Mouse (Mus musculus) gastrocnemius, adult 2 months (tissue): ENCODE measurements around the gene Ubl5. TPM values are rescaled to one million over a fixed set of nuclear protein-coding genes. Genes with fewer than 3 reads are reported as not detected.

Experiments used
- DNase-seq: peaks from one replicate; pipeline ENCODE4 v3.0.0; 2022
- H3K27ac ChIP-seq: fragments of 200-600 bp; 2 replicates; pipeline ENCODE4 v1.8.1; 2022; ENCODE audit warnings: mild to moderate bottlenecking
- H3K4me3 ChIP-seq: fragments of 200-600 bp; 2 replicates; pipeline ENCODE4 v1.8.1; 2022; ENCODE audit warnings: mild to moderate bottlenecking, moderate library complexity
- CTCF ChIP-seq: fragments of 200-600 bp; IDR thresholded peaks from 2 replicates; pipeline ENCODE4 v1.8.1; 2022; ENCODE audit warnings: antibody characterized with exemption, mild to moderate bottlenecking, moderate library complexity
- intact Hi-C: fragments of 180-260 bp; cut with DNase I; formaldehyde crosslinking; loops from one replicate; pipeline ENCODE4 v1.15.1; 2025
- total RNA-seq, 2 experiments: library from RNA; stranded (reverse); gene quantifications; 2 replicates each; pipeline ENCODE4 v1.2.3; 2021

Ubl5 gene
- total RNA-seq, 2 experiments from 2014 or later: 188 to 210 TPM

GRCm38 (mm10) chr9:20639486-20639885, 3.2 kb upstream of the Ubl5 start:
- H3K4me3 ChIP-seq: no peak overlapping the region
- no peak overlapping the region for H3K27ac ChIP-seq
- no peak for TF ChIP-seq CTCF
- no peak for DNase-seq
- intact Hi-C loops: no loop called here

DNA sequence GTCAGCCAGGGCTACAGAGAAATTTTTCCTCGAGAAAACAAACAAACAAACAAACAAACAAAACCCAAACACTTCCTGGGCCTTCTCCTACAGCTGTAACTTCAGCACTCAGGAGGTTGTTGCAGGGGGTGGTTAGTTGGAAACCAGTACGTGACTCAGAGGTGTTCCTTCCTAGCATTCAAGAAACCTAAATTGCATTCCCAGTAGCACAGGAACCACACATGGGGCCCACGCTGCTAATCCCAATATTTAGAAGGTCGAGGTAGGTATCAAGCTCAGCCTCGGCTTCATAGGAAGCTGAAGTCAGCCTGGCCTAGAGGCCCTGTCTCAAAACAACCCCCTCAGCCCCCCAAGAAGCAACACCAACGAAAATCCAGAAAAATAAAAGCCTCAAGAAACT, 1.2 kb upstream of the Ubl5 start:
- intact Hi-C loops: loop anchor here (10.0 kb wide), 3 partner anchors 57 to 257 kb away; partner anchors contain the start of genes Zfp26, Zfp560 and Zfp846
- Histone ChIP-seq H3K27ac (peak overlapping the region; percentile 94), H3K4me3 (peak overlapping the region; percentile 90)
- no peak for TF ChIP-seq CTCF
- DNase-seq: no peak

DNA sequence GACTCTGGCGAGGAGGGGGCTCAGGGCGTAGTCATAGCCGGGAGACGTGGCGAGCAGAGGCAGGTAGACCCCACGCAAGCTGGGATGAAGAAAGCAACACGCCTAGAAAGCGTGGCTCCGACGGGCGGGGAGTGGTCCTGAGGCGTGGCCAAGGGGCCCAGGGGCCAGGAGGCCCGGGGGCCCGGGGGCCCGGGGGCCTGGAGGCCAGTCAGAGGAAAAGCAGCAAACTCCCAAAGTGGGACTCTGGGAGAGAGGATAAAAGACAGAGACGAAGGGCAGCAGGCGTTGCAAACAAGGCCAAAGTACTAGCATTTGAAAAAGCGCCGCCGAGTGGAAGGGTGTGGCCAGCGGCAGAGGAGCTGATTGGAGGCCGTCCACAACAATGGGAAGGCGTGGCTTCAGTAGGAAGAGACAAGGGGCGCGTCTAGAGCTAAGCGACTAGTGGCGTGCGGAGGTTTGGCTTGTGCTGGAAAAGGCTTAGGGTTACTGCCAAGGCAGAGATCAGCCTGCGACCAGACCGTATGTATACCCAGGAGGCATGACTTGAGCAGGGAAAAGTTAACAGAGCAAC, 303 bp downstream of the Ubl5 start:
- peak; percentile 79 for DNase-seq
- intact Hi-C loops: loop anchor here (2.0 to 10.0 kb wide), 4 partner anchors 36 to 258 kb away; partner anchors contain the start of genes Zfp26, Zfp560 and Zfp846
- no peak for TF ChIP-seq CTCF
- Histone ChIP-seq H3K27ac (peak overlapping the region; percentile 94), H3K4me3 (peak overlapping the region; percentile 90)

- no peak for DNase-seq
Measured at GRCm38 (mm10) chr9:20643781-20644180, 1.1 kb downstream of the Ubl5 start.

GRCm38 (mm10) chr9:20644360-20645081, 1.8 kb downstream of the Ubl5 start, which contains the start of gene Fbxl12:
TSS of gene Fbxl12 (minus strand) at chr9:20644767.
- intact Hi-C loops: loop anchor here (10.0 kb wide), 3 partner anchors 60 to 260 kb away; partner anchors contain the start of genes Zfp26, Zfp560 and Zfp846

More at GRCm38 (mm10) chr9:20643781-20644180, 1.1 kb downstream of the Ubl5 start:
- TF ChIP-seq CTCF: no peak
- Histone ChIP-seq H3K4me3 (peak overlapping the region; percentile 90), H3K27ac (peak overlapping the region; percentile 94)
- intact Hi-C loops: loop anchor here (2.0 to 10.0 kb wide), 4 partner anchors 37 to 259 kb away; partner anchors contain the start of genes Zfp26, Zfp560 and Zfp846

GRCm38 (mm10) chr9:20645121-20645520, 2.4 kb downstream of the Ubl5 start:
- no peak for DNase-seq
- H3K4me3 ChIP-seq: peak overlapping the region; percentile 90
- no peak for TF ChIP-seq CTCF
- peak overlapping the region; percentile 94 for H3K27ac ChIP-seq
- intact Hi-C loops: loop anchor here (10.0 kb wide), 3 partner anchors 60 to 260 kb away; partner anchors contain the start of genes Zfp26, Zfp560 and Zfp846

More at GRCm38 (mm10) chr9:20644360-20645081, 1.8 kb downstream of the Ubl5 start, which contains the start of gene Fbxl12:
- DNase-seq: peak; percentile 78
- Histone ChIP-seq H3K27ac (peak within 1 kb of the TSS; percentile 94), H3K4me3 (peak within 1 kb of the TSS; percentile 90)
- no peak for TF ChIP-seq CTCF

- intact Hi-C loops: no loop called here
- DNase-seq: peak; percentile 99
- no peak for TF ChIP-seq CTCF
- Histone ChIP-seq H3K27ac (peak within 1 kb of the TSS; percentile 91), H3K4me3 (peak within 1 kb of the TSS; percentile 73)
Measured at GRCm38 (mm10) chr9:20651602-20652259, 9.1 kb downstream of the Ubl5 start, which contains the start of gene Pin1. TSS of gene Pin1 (plus strand) at chr9:20652095.

- no peak for TF ChIP-seq CTCF
- no peak for DNase-seq
- intact Hi-C loops: no loop called here
- Histone ChIP-seq H3K4me3 (peak overlapping the region; percentile 73), H3K27ac (peak overlapping the region; percentile 91)
Measured at GRCm38 (mm10) chr9:20652260-20652658, 9.6 kb downstream of the Ubl5 start.

GRCm38 (mm10) chr9:20653859-20654258, 11.2 kb downstream of the Ubl5 start:
- intact Hi-C loops: no loop called here
- TF ChIP-seq CTCF: no peak
- no peak overlapping the region for H3K4me3 ChIP-seq
- DNase-seq: no peak
- no peak overlapping the region for H3K27ac ChIP-seq

- intact Hi-C loops: no loop called here
- Histone ChIP-seq H3K27ac (peak overlapping the region; percentile 77), H3K4me3 (no peak overlapping the region)
- DNase-seq: peak; percentile 81
- TF ChIP-seq CTCF: no peak
Measured at GRCm38 (mm10) chr9:20657546-20657945, 14.9 kb downstream of the Ubl5 start.

GRCm38 (mm10) chr9:20662325-20662724, 19.6 kb downstream of the Ubl5 start:
- intact Hi-C loops: loop anchor here (5.0 to 10.0 kb wide), 2 partner anchors 65 to 172 kb away; no protein-coding TSS in a partner anchor
- H3K27ac ChIP-seq: no peak overlapping the region
- DNase-seq: peak; percentile 77
- TF ChIP-seq CTCF: peak; percentile 94
- H3K4me3 ChIP-seq: no peak overlapping the region

- no peak overlapping the region for H3K4me3 ChIP-seq
- TF ChIP-seq CTCF: no peak
- no peak for DNase-seq
- intact Hi-C loops: loop anchor here (5.0 to 10.0 kb wide), 2 partner anchors 64 to 172 kb away; no protein-coding TSS in a partner anchor
- H3K27ac ChIP-seq: no peak overlapping the region
Measured at GRCm38 (mm10) chr9:20662874-20663273, 20.2 kb downstream of the Ubl5 start.
